Mouse (Mus musculus) cerebellum, adult 11-12 months (tissue): Measurements from ENCODE around the gene Ctdnep1.
A peak's percentile ranks its signal among the peaks of the same experiment; 100 is the strongest.
"Not testable (repeated sequence)": the region's sequence is repeated elsewhere in the genome, so short reads cannot be mapped to it uniquely, and the experiment has no call there.

Source experiments
- DNase-seq: peaks from one replicate; pipeline ENCODE4 v3.0.0; 2022

The Ctdnep1 gene

DNA sequence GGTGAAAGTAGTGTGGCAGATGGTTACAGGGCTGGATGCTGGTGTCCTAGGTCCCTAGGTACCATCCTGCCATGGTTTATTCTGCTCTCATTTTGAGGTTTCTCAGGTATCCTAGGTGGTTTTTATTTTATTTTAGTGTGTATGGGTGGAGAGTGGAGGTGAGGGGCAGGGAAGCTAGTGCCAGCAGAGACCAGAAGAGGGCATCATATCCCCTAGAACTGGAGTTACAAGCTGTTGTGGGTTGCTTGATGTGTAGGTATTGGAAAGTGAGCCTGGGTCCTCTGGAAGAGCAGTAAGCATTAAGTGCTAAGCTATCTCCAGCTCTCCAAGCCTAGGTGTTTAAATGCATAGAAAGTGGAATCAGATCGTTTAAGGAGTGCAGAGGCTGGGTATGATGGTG lies 28.7 kb upstream of the Ctdnep1 start:
- DNase-seq, result no peak

DNA sequence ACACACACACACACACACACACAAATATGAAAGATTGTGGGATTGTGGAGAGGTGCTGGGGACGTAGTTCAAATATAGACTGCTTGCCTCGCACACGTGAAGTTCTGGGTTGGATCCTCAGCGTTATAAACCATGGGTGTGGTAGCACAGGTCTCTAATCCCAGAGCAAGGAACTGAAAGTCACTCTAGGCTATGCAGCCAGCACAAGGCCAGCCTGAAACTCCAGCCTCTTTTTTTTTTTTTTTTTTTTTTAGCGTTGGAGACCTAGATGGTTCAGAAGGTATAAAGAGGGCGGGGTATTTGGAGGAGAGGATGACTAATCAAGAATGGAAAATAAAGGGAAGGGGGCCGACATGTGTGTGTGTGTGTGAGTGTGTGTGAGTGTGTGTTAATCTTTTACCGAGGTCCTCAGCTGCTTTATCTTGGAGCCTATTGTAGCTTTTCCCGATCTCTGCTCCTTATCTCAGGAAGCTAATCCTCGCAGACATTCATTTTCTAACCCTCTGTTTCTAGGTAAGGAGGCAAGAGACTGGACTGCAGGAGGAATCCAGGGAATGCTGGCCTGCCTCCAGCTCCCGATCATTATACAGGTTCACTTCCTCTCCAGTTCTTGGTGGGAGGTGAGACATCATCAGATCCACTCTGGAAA lies 27.6 kb upstream of the Ctdnep1 start:
- no peak for DNase-seq

DNA sequence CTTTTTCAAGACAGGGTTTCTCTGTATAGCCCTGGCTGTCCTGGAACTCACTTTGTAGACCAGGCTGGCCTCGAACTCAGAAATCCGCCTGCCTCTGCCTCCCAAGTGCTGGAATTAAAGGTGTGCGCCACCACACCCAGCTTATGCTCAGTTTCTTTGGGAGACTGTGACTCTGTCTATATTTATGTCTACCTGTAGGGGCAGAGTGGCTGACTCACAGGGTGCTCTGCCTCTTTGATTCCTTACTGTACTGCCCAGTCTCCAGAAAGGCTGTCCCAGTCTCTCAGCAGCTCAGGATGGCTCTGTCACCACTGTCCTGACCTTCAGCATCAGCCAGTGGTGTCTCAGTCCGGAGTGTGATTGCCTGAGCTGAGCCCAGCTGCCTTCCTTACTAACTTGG lies 25.3 kb upstream of the Ctdnep1 start:
- not testable (repeated sequence) for DNase-seq

DNA sequence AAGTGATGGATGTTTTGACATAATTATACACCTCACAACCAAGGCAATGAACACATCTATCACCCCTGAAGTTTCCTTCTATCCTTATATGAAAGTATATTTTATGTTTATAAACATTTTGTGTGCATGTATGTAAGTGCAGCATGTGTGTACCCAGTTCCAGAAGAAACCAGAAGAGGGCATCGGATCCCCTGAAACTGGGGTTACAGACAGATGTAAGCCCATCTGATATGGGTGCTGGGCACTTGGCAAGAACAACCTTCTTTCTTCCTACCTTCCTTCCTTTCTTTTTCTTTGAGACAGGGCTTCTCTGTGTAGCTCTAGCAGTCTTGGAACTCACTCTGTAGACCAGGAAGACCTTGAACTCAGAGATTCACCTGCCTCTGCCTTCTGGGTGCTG lies 24.7 kb upstream of the Ctdnep1 start:
- DNase-seq, result no peak

DNA sequence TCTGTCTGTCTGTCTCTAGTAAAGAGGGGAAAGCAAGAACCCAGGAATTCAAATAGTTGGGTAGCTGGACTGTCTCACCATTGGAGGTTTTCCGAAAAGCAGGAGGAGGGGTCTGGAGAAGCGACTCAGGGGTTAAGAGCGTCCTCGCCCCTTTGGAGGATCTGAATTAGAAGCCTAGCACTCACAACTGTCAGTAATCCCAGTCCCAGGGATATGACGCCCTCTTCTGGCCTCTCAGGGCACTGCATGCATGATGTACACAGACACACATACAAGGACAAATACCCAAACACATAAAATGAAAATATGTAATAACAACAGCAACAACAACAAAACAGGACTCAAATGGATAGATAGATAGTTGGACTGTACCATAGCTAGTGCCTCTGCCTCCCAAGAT lies 20.3 kb upstream of the Ctdnep1 start:
- DNase-seq, result no peak

DNA sequence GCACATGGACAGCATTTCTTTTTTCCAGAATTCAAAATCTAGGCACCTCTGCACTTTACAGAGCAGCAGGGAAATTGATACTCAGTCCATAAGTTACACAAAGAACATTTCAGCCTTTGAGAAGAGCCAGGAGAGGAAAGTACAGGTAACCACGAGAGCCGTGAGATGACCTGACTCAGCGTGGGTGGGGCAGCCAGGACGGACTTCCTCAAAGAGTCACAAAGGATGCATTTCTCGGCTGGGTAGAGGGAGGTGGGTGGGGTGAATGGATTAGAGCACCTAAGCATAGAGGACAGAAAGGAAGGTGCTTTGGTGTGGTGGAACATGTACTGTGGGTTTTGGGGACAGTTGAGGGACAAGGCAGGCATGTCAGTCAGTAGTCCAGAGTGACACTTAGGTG lies 19.1 kb upstream of the Ctdnep1 start:
- no peak for DNase-seq

DNA sequence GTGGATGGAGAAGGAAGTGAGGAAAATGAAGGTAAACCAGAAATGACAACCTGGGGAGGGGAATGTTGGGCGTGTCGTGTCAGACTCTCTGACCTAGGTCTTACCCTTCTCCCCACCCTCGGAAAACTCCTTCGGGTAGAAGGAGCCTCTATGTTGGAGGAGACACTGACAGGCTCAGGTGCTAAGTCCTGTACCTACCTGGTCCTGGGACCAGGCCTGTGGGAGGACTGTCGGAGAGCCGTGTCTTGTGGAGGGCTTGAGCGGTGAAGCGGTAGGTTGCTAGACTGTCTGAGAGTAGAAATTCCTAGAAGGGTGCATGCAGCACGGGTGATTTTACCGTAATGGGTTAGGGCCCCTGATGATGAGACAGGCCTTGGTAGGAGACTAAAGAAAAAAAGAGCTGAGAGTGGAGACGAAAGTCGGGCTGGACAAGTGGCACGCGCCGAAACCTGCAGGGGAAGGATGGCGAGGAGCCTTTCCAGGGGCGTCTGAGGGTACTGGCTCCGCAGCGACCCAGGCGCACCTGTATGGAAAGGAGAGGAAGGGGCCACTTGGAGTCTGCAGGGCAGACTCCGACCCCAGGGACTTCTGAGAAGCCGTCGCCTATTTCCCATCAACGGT lies 16.2 kb upstream of the Ctdnep1 start, which contains the start of gene Cldn7:
Gene Cldn7, plus strand, starts transcription at position 130 of the 621 bp plus-strand sequence.
- no peak for DNase-seq

DNA sequence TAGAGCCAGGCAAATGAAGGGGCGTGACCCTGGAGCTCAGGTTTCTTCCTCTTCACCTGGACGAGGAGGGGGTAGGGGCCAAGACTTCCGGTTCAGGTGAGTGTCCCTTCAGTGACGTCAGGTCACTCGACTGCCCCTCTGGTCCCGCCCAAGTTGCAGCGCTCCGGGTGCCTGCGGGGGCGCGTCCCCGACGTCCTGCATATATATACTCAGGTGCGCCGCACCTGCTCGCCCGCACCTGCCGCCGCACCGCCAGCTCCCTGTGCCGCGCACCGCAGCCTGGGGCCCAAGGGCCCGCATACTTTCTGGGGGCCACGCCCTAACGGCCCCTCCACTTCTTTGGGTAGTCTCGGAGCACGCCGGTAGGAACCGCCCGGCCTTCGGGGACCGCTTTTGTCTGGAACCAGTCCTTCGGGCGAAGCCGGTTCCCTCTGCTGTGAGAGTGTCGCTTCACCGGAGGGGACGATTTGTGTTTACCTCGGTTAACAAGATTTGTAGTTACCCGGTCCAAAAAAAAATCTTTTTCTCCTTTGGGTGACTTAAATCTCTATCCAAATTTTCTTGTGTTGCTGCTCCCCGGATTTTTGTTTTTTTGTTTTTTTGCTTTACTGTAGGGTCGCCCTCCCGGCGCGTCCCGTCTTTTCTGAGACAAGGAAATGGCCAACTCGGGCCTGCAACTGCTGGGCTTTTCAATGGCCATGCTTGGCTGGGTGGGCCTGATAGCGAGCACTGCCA lies 15.5 kb upstream of the Ctdnep1 start:
- DNase-seq, result no peak

DNA sequence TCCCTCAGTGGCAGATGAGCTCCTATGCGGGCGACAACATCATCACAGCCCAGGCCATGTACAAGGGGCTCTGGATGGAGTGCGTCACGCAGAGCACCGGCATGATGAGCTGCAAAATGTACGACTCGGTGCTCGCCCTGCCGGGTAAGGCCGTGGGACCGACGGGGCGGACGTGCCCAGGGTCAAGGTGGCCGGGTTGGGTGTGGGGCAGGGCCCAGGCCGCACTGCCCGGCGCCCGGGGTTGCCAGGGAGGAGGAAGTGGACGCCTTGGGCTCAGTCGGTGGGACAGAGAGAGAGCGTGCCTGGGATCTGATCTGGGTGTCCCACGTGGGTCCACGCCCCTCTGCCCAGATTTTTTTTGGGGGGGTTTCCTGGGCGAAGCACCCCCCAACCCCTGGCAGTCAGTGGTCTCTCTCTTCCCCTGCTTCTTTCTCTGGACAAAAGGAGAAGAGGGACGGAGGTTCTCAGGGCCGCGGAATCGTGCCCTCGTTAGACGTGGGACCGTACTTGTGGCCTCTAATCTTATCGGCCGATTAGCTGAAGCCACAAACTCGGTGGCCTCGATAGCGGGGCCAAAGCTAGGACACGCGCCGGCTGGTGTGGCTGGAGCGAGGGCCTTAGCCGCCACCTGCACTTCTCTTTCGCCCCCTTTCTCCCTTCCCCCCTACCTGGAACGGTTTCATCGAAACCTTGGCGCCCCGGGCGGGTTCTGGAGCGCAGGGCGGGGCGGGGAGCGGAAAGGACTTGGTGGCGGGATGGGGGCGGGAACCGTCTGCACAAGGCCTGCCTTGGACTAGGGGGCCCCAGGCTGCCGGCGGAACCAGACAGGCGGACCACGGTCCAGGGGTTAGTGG lies 14.7 kb upstream of the Ctdnep1 start:
- no peak for DNase-seq

DNA sequence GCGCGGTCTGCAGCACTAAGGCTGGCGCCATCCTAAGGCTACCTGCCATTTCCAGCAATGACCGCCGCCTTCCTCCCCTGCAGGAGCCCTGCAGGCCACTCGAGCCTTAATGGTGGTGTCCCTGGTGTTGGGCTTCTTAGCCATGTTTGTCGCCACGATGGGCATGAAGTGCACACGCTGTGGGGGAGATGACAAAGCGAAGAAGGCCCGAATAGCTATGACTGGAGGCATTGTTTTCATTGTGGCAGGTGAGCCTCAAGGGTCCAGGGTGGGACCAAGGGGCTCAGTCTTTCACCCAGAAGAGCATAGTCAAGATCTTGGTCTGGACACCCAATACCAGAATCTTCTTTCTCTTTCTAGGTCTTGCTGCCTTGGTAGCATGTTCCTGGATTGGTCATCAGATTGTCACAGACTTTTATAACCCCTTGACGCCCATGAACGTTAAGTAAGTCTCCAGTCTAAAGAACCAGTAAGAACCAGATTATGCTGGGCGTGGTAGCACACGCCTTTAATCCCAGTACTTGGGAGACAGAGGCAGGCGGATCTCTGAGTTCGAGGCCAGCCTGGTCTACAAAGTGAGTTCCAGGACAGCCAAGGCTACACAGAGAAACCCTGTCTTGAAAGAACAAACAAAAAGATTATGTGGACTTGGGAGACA lies 14.0 kb upstream of the Ctdnep1 start:
- DNase-seq, result no peak

DNA sequence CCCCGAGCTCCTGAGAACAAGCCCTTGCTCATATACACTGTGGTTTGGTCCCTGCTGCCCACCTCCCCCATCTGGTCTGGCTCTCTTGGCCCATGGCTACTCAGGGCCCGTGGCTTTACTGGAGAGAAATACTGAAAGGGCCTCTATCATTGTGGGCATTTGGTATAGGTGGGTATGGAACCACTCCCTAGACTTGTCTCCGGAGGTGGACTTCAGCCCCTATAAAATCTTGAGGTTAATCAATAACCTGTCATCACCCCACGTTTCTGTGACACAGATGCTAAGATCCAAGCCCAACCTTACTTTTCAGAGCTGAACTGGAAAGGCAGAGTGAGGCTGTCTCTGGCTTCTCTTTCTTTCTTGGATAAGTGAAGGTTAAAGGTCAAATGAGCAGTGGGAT lies 12.2 kb upstream of the Ctdnep1 start:
- DNase-seq, result no peak

DNA sequence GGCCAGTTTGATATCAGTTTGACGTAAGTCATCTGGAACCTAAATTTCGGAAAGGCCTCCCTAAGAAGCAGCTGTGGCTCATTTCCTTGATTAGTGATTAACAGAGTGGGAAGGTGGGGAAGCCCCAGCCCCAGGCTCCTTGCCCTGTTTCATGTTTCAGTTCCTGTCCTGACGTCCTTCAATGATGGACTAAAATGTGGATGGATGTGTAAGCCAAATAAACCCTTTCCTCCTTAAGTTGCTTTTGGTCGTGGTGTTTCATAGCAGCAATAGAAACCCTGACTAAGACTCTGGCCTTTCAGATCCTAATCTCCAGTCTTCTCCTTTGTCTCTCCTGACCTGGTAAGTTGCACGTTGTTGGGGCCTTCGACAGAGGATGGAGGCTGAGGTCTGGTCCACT lies 10.7 kb upstream of the Ctdnep1 start:
- DNase-seq, result no peak

DNA sequence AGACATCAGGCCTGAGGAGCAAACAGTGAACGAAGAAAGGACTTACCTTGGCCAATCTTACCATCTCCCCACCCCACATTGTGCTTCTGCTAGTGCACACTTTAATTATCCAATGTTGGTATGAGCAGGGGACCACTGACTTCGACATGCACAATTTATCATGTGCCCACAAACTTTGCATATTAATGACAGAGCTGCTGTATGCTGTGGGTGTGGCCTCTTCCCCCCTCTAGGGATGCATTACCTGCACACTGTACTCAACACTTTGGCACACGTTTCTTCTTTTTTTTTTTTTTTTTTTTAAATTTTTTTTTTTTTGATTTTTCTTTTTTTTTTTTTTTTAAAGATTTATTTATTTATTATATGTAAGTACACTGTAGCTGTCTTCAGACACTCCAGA lies 10.2 kb upstream of the Ctdnep1 start:
- no peak for DNase-seq

DNA sequence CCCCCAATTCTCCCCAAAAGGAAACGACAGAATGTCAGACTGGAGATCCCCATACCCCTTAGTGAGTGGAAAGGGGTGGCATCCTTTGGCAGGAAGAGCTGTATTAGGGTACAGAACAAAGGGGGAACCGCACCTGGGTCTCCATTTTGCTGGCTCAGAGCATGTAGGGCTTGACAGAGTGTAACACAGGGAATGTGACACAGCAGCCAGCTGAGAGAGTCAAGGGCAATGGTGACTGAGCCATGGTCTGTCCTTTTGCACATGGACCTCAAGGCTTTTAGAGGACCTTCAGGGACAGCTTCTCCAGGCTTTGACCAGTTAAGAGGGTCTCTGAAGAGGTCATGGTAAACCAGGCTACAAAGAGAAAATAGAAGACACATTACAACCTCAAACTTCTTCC lies 6.0 kb upstream of the Ctdnep1 start:
- no peak for DNase-seq

DNA sequence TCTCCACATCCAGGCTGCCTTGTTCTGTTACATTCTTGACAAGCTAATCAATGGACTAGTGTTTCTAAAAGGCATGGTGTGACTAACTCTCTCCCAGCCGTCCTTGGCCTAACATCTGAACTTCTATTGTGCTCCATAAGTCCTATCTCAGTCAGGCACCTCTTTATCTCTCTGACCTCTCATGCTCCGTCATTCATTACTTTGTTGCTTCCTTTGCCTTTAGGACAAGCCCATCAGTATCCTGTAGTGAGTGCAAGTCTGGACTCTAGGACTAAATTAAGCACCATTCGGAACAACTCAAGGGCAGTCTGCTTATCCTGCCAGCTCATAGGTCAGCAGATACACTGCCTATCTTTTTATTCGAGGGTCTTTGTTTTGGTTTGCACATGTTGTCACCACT lies 4.7 kb upstream of the Ctdnep1 start:
- no peak for DNase-seq

DNA sequence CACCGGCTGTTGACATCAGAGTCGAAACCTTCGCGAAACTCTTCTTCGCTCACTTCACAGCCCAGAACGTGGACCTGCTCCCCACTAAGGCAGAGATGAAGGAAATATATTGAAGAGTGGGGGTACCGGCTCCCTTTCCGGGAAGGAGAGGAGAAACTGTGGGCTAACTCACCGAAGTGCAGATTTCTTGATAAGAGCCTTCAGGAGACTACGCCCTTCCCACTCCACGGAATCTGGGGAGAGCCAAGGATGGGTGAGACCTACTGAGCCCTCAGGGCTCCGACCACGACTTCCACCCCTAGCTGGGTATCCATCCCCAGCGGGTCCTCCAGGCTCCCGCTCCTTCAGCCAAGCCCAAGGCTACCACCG lies 1.1 kb upstream of the Ctdnep1 start:
- no peak for DNase-seq

DNA sequence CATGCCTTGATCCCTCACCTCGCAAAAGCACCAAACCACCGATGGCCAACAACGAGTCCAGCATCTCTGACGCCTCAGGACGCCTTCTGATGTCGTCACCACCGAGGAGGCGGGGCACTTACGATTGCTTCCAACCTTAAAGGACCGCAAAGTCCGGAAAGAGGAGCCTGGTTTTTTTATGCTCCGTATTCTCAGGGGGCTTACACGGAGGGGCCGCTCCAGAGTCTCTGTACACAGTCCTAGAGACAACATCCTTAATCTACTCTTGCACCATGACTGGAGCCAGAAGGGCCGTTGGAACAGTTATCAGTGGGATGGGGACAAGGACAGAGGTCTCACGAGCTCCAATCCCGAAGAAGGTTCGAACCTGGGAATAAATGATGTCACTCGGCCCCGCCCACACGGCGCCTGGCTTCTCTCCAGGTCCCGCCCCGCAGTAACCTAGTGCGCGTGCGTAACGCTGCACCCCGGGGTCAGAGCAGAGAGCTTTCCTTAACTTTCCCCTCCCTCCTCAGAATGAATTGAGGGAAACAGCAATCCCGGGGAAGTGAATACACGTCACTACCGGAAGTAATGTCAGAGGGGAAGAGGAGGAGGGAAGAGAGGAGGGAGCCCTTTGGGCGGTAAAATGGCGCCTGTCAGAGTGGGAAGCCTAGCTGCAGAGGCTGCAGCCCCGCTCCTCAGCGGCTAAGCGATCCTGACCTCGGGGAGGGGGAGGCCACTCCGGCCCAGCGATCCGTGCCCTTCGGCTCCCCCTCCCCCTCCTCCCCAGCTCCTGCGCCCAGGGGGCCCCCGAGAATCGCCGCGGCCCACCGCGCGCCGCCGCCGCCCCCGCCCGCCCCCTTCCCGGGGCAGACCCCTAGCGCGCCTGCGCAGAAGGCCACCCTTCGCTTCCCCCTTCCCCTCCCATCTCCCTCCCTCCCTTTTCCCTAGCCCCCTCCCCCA lies 488 bp upstream of the Ctdnep1 start:
- DNase-seq, result peak; percentile 99

DNA sequence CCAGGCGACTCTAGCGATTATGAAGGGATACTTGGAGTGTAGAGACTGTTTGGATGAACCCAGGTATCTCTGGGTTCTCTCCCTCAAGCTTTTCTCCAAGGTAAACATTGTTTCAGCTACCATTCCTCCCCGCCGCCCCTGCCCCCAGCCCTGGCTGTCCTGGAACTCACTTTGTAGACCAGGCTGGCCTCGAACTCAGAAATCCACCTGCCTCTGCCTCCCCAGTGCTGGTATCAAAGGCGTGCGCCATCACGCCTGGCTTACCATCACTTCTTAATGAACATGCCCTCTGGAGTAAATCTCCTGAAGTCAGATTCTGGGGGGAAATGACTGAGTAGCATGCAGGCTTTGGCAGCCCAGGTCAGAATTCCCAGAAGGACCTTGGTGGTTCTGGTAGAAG lies 1.3 kb downstream of the Ctdnep1 start, which contains the start of gene Elp5:
Gene Elp5, minus strand, starts transcription at position 293 of the 400 bp plus-strand sequence.
- peak; percentile 36 for DNase-seq

DNA sequence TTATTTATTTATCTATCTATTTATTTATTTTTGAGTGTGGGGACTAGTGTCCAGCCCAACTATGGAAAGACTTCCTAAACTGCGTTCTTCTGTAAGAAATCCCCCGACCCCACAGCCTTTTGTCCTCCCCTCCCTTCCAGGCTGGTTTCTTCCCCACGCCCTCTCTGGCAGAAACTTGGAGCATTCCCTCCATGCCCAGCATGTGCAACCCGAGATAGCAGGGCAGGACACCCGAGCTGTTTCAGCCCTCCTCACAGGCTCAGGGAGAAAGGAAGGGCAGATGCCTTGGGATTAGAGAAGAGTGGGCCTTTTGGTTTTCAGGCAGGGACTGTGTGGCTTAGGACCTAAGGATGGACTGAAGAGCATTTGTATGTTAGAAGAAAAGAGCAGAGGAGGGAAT lies 1.9 kb downstream of the Ctdnep1 start:
- DNase-seq, result peak; percentile 42

DNA sequence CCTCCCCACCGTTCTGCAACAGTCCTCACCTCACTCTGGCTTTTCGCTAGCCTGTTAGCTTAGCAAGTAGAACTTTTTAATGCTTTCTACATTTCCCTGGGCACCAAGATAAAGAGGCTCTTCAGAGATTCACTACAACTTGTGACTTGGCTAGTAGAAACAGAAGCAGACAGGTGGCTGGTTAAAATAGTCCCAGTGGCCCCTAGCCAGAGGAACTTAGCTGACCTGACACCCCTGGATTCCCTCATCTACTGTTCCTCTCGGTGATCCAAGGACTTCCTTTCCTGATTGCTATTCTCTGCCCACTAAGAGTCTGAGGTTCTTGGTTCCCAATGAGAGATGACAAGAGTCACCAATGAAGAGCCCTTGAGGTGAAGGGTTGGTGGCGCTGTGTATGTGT lies 2.4 kb downstream of the Ctdnep1 start:
- DNase-seq, result no peak

DNA sequence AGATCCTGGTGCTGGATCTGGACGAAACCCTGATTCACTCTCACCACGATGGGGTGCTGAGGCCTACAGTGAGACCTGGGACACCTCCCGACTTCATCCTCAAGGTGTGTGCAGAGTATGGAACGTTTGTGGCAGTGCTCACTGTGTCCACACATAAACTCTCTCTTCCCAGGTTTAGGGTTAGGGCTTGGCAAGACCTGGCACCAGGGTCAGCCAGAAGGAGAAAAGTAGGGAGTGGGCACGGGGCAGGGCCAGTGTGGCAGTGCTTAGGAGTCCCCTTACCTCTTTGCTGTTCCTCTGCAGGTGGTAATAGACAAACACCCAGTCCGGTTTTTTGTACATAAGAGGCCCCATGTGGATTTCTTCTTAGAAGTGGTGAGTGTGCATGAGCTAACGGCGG lies 3.5 kb downstream of the Ctdnep1 start:
- DNase-seq, result no peak

DNA sequence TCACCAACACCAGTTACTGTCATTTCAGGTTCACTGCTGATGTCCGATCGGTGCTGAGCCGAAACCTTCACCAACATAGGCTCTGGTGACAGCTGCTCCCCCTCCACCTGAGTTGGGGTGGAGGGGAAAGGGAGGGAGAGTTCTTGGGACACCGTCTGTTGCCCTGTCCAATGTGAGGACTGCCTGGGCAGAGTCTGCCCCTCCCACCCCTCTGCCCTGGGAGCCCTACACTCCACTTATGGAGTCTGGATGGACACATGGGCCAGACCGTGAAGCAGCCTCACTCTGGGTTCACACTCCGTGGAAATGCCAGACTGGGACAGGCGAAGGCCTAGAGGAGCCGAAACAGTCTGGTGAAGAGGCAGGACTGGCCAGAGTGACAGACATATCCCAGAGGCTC lies 9.0 kb downstream of the Ctdnep1 start:
- peak; percentile 63 for DNase-seq
